Mouse (Mus musculus) intestine, postnatal 0 days (tissue): ENCODE measurements around the gene Cacna1c. TPM values are rescaled to one million over a fixed set of nuclear protein-coding genes. Genes with fewer than 3 reads are reported as not detected.
A peak's percentile ranks its signal among the peaks of the same experiment; 100 is the strongest.

Experiments
- ATAC-seq: fragments of 200-750 bp; cut with Nextera tagmentation; 2 replicates; pipeline ENCODE4 v1.8.0; 2017; ENCODE audit warnings: mild to moderate bottlenecking, moderate TSS enrichment, moderate library complexity
- H3K27ac ChIP-seq: fragments of 300-500 bp; sonication (generic); 2 replicates; pipeline ENCODE4 v1.5.1; 2014; ENCODE audit warnings: mild to moderate bottlenecking, low read depth, low read length, moderate library complexity
- H3K27me3 ChIP-seq: fragments of 300-500 bp; sonication (generic); replicated peaks from 2 replicates; pipeline ENCODE4 v1.6.1; 2014; ENCODE audit warnings: low read length, mixed read lengths; ENCODE audit not compliant: control insufficient read depth, insufficient read depth
- H3K36me3 ChIP-seq: fragments of 300-500 bp; sonication (generic); 2 replicates; pipeline ENCODE4 v1.6.1; 2014; ENCODE audit warnings: mild to moderate bottlenecking, moderate library complexity; ENCODE audit not compliant: control insufficient read depth, insufficient read depth
- H3K4me1 ChIP-seq: fragments of 300-500 bp; sonication (generic); replicated peaks from 2 replicates; pipeline ENCODE4 v1.6.1; 2014; ENCODE audit warnings: antibody characterized with exemption, low read length, mixed read lengths; ENCODE audit not compliant: control insufficient read depth, insufficient read depth
- H3K4me2 ChIP-seq: fragments of 300-500 bp; sonication (generic); replicated peaks from 2 replicates; pipeline ENCODE4 v1.6.1; 2014; ENCODE audit warnings: low read depth, mild to moderate bottlenecking, moderate library complexity
- H3K4me3 ChIP-seq: fragments of 300-500 bp; sonication (generic); 2 replicates; pipeline ENCODE4 v1.5.1; 2014; ENCODE audit warnings: low read depth, low read length
- H3K9ac ChIP-seq: fragments of 300-500 bp; sonication (generic); 2 replicates; pipeline ENCODE4 v1.6.1; 2014; ENCODE audit warnings: mild to moderate bottlenecking, low read depth, low read length
- H3K9me3 ChIP-seq: fragments of 300-500 bp; sonication (generic); 2 replicates; pipeline ENCODE4 v1.6.1; 2016; ENCODE audit warnings: mixed run types; ENCODE audit not compliant: control insufficient read depth
- CTCF ChIP-seq: sonication (generic); IDR thresholded peaks from 2 replicates; pipeline ENCODE4 v1.5.1; 2016; ENCODE audit warnings: low read depth, mild to moderate bottlenecking, control low read depth, antibody characterized with exemption, moderate library complexity
- WGBS: fragments of 180-500 bp; shearing (Covaris S2); extraction: QIAGEN DNeasy Blood & Tissue Kit; methylation state at CpG from one replicate; pipeline ENCODE4 v1.1.7; 2014; 5-methylcytosine and 5-hydroxymethylcytosine counted together
- polyA plus RNA-seq: library from polyadenylated mRNA; unstranded; fragments of >200 nt; fragmentation: Nextera tagmentation; extraction: Ambion mirVana; gene quantifications from 2 replicates; pipeline ENCODE4 v1.2.1, GENCODE M21; 2015

The Cacna1c gene
- polyA plus RNA-seq, 1 experiment from 2014 or later, result 1.2 TPM

DNA sequence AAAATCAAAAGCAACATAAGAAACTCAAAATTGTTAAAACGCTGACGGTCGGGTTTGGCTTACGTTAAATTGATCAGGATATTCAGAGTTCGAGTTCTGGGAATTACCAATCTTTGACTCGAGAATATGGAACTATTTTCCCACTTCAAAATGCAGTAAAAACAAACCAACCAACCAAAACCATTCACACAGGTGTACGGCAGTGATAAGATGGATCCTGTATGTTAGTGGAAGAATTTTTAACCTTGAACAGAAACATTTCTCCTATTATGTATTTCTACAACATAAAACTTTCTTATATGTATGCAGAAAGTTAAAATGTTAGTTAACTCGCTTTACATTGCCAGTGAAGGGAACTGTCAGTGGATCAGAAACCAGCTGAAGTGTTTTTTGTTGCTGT is 635.0 kb downstream of the Cacna1c start:
- H3K27me3 ChIP-seq, result no peaks in the 10 kb centered on the region
- peak overlapping the region; percentile 99 for H3K4me2 ChIP-seq
- peak overlapping the region; percentile 71 for H3K4me3 ChIP-seq
- H3K4me1 ChIP-seq, result no peaks in the 10 kb centered on the region
- H3K9me3 ChIP-seq, result no peaks in the 10 kb centered on the region
- peaks cover 4% of the 10 kb centered on the region for H3K36me3 ChIP-seq
- no peak overlapping the region for H3K27ac ChIP-seq
- WGBS, result 72% methylated on average over 8 of the region's 8 CpGs
- ATAC-seq, result no peak
- peak overlapping the region; percentile 57 for H3K9ac ChIP-seq
- no peak for TF ChIP-seq CTCF

DNA sequence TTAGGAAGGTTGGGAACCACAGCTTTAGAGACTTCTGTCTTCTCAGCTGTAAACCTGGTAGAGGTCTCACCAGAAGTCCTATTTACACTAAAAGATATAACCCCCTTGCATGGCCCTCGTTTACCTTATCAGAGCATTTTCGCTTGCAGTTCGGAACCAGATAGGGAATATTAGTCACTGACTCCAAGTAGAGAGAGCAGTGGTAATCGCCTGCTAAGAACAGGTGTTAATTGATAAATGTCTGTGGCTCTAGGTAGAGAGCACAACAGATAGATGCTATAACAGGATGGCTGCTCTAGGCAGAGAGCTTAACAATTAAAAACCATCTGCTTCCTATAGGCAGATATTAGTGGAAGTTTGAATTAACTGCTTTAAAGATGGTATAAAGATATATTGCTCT is 657.6 kb downstream of the Cacna1c start:
- no peak for ATAC-seq
- Histone ChIP-seq H3K9ac (no peak overlapping the region), H3K9me3 (no peaks in the 10 kb centered on the region), H3K4me2 (no peak overlapping the region), H3K36me3 (peaks cover 10% of the 10 kb centered on the region), H3K27me3 (no peaks in the 10 kb centered on the region), H3K4me3 (no peak overlapping the region), H3K4me1 (no peaks in the 10 kb centered on the region), H3K27ac (no peak overlapping the region)
- 83% methylated on average over 4 of the region's 4 CpGs for WGBS
- no peak for TF ChIP-seq CTCF

Other genes starting within 250 kb of the Cacna1c start
- gene Dcp1b, start 21.2 kb downstream of the Cacna1c start, polyA plus RNA-seq, result 4.9 and 5.1 TPM in 2 replicates
- 0.03 TPM in 2 replicates for gene Cacna2d4, start 40.1 kb upstream of the Cacna1c start, polyA plus RNA-seq
- 0.04 TPM in 2 replicates for gene Lrtm2, start 134.3 kb upstream of the Cacna1c start, polyA plus RNA-seq
- 106 and 124 TPM in 2 replicates for gene Adipor2, start 221.3 kb upstream of the Cacna1c start, polyA plus RNA-seq